Mouse (Mus musculus) heart, adult 2 months (tissue): ENCODE measurements around the gene Arf1. TPM values are rescaled to one million over a fixed set of nuclear protein-coding genes. Genes with fewer than 3 reads are reported as not detected.

Source experiments
- DNase-seq, 2 experiments: peaks; one replicate each; pipeline ENCODE4 v3.0.0; 2021
- H3K27ac ChIP-seq: fragments of 200-600 bp; 2 replicates; pipeline ENCODE4 v1.8.1; 2022
- H3K27me3 ChIP-seq: fragments of 200-500 bp; 2 replicates; pipeline ENCODE4 v1.6.1; 2012; ENCODE audit warnings: mild to moderate bottlenecking, low read length, inconsistent platforms, mixed read lengths; ENCODE audit not compliant: control insufficient read depth, insufficient read depth
- H3K36me3 ChIP-seq: fragments of 200-500 bp; 2 replicates; pipeline ENCODE4 v1.6.1; 2012; ENCODE audit warnings: low read length, inconsistent platforms; ENCODE audit not compliant: control insufficient read depth, insufficient read depth
- H3K4me1 ChIP-seq: fragments of 200-500 bp; 2 replicates; pipeline ENCODE4 v1.6.1; 2011; ENCODE audit warnings: low read length; ENCODE audit not compliant: control insufficient read depth, insufficient read depth
- H3K4me3 ChIP-seq: fragments of 200-600 bp; 2 replicates; pipeline ENCODE4 v1.8.1; 2022
- H3K79me2 ChIP-seq: fragments of 200-500 bp; replicated peaks from 2 replicates; pipeline ENCODE4 v1.6.1; 2012; ENCODE audit warnings: mild to moderate bottlenecking, inconsistent platforms, low read length, moderate library complexity, mixed read lengths; ENCODE audit not compliant: control insufficient read depth, insufficient read depth
- H3K9ac ChIP-seq: fragments of 200-500 bp; 2 replicates; pipeline ENCODE4 v1.6.1; 2012; ENCODE audit warnings: low read depth, mild to moderate bottlenecking, control low read depth, inconsistent platforms, low read length, mixed read lengths
- CTCF ChIP-seq: fragments of 200-600 bp; IDR thresholded peaks from 2 replicates; pipeline ENCODE4 v1.8.1; 2022; ENCODE audit warnings: antibody characterized with exemption, mild to moderate bottlenecking, moderate library complexity
- EP300 ChIP-seq: fragments of 200-500 bp; IDR thresholded peaks from 2 replicates; pipeline ENCODE4 v1.6.1; 2011; ENCODE audit warnings: low read depth, low read length, control low read depth; ENCODE audit not compliant: insufficient read depth
- POLR2A ChIP-seq: fragments of 200-500 bp; IDR thresholded peaks from 2 replicates; pipeline ENCODE4 v1.6.1; 2011; ENCODE audit warnings: mild to moderate bottlenecking, low read depth, low read length, control low read depth; ENCODE audit not compliant: insufficient read depth
- WGBS: fragments of 180-500 bp; shearing (Covaris S2); methylation state at CpG from one replicate; pipeline ENCODE4 v1.1.7; 2018; 5-methylcytosine and 5-hydroxymethylcytosine counted together
- intact Hi-C: fragments of 180-260 bp; cut with DNase I; formaldehyde crosslinking; loops from one replicate; pipeline ENCODE4 v1.15.1; 2025
- polyA plus RNA-seq: library from polyadenylated mRNA; depleted of rRNA; stranded (reverse); fragments of >200 nt; gene quantifications from 2 replicates; pipeline ENCODE4 v1.2.3, GENCODE M21; 2012
- total RNA-seq, 2 experiments: library from RNA; stranded (reverse); gene quantifications; 2 replicates each; pipeline ENCODE4 v1.2.3; 2021

Arf1 gene
- total and polyA plus RNA-seq, 3 experiments = 245 to 345 (median 274) TPM

- Histone ChIP-seq H3K4me3 (peak overlapping the region; percentile 69), H3K79me2 (no peaks in the 10 kb centered on the region; the same call in 1 of the 2 replicates), H3K4me1 (peaks cover 5% of the 10 kb centered on the region), H3K27me3 (no peaks in the 10 kb centered on the region), H3K9ac (peak overlapping the region; percentile 75), H3K27ac (peak overlapping the region; percentile 89), H3K36me3 (no peaks in the 10 kb centered on the region)
- WGBS = under 1% methylated on average over 59 of the region's 59 CpGs
- intact Hi-C loops = loop anchor here (1.0 to 5.0 kb wide), 3 partner anchors 11 to 36 kb away; partner anchors contain the start of genes Arf1, Iba57 and Mrpl55
- peak; percentile 93 to 95 for DNase-seq
- TF ChIP-seq POLR2A (peak; percentile 79), EP300 (no peak), CTCF (peak; percentile 14; the same call in 1 of the 2 replicates)
These were observed 36.6 kb downstream of the Arf1 start for GRCm38 (mm10) chr11:59191231-59192058.

GRCm38 (mm10) chr11:59187706-59188105 lies 40.4 kb downstream of the Arf1 start:
- Histone ChIP-seq H3K36me3 (no peaks in the 10 kb centered on the region), H3K4me1 (peaks cover 11% of the 10 kb centered on the region), H3K27ac (no peak overlapping the region), H3K4me3 (no peak overlapping the region), H3K79me2 (no peaks in the 10 kb centered on the region; the same call in 1 of the 2 replicates), H3K27me3 (no peaks in the 10 kb centered on the region), H3K9ac (no peak overlapping the region)
- TF ChIP-seq EP300 (no peak), POLR2A (no peak), CTCF (no peak)
- no peak for DNase-seq
- 67% methylated on average over 6 of the region's 6 CpGs for WGBS
- intact Hi-C loops = loop anchor here (2.0 kb wide), 1 partner anchor 89 kb away; no protein-coding TSS in a partner anchor

GRCm38 (mm10) chr11:59185490-59185889 lies 42.6 kb downstream of the Arf1 start:
- WGBS = 85% methylated on average over 5 of the region's 5 CpGs
- H3K27ac ChIP-seq = no peak overlapping the region
- no peaks in the 10 kb centered on the region for H3K36me3 ChIP-seq
- H3K79me2 ChIP-seq = no peaks in the 10 kb centered on the region; the same call in 1 of the 2 replicates
- no peak for DNase-seq
- H3K27me3 ChIP-seq = no peaks in the 10 kb centered on the region
- H3K4me3 ChIP-seq = no peak overlapping the region
- intact Hi-C loops = no loop called here
- H3K9ac ChIP-seq = no peak overlapping the region
- H3K4me1 ChIP-seq = peaks cover 6% of the 10 kb centered on the region
- TF ChIP-seq EP300 = no peak
- no peak for TF ChIP-seq POLR2A
- TF ChIP-seq CTCF = no peak

- Histone ChIP-seq H3K27me3 (no peaks in the 10 kb centered on the region), H3K27ac (peak overlapping the region; percentile 78), H3K9ac (no peak overlapping the region), H3K4me1 (peaks cover 6% of the 10 kb centered on the region), H3K36me3 (no peaks in the 10 kb centered on the region), H3K4me3 (no peak overlapping the region), H3K79me2 (no peaks in the 10 kb centered on the region)
- TF ChIP-seq CTCF = peak; percentile 95
- TF ChIP-seq POLR2A = no peak
- TF ChIP-seq EP300 = peak; percentile 82; the same call in 1 of the 2 replicates
- intact Hi-C loops = loop anchor here (2.0 kb wide), 1 partner anchor 23 kb away; no protein-coding TSS in a partner anchor
- peak; percentile 68 to 75 for DNase-seq
- 5% methylated on average over 3 of the region's 3 CpGs for WGBS
These were observed 44.2 kb downstream of the Arf1 start for GRCm38 (mm10) chr11:59183821-59184220.

GRCm38 (mm10) chr11:59182864-59183331 lies 45.2 kb downstream of the Arf1 start, which contains the start of gene Gjc2:
TSS of gene Gjc2 (minus strand) at chr11:59183213.
- H3K27ac ChIP-seq = peak within 1 kb of the TSS; percentile 78
- H3K9ac ChIP-seq = no peak within 1 kb of the TSS
- intact Hi-C loops = loop anchor here (2.0 kb wide), 1 partner anchor 22 kb away; no protein-coding TSS in a partner anchor
- WGBS = 3% methylated on average over 3 of the region's 3 CpGs
- peak; percentile 81 to 82 for DNase-seq
- H3K27me3 ChIP-seq = no peaks in the 10 kb centered on the region
- TF ChIP-seq CTCF (no peak; the same call in 1 of the 2 replicates), POLR2A (no peak), EP300 (no peak)
- H3K4me1 ChIP-seq = peaks cover 6% of the 10 kb centered on the region
- H3K79me2 ChIP-seq = no peaks in the 10 kb centered on the region
- H3K4me3 ChIP-seq = no peak within 1 kb of the TSS
- no peaks in the 10 kb centered on the region for H3K36me3 ChIP-seq

- intact Hi-C loops = no loop called here
- no peak overlapping the region for H3K4me3 ChIP-seq
- TF ChIP-seq CTCF = no peak
- TF ChIP-seq EP300 = no peak
- peaks cover 10% of the 10 kb centered on the region for H3K27me3 ChIP-seq
- H3K79me2 ChIP-seq = no peaks in the 10 kb centered on the region
- no peaks in the 10 kb centered on the region for H3K4me1 ChIP-seq
- no peaks in the 10 kb centered on the region for H3K36me3 ChIP-seq
- no peak overlapping the region for H3K27ac ChIP-seq
- 8% methylated on average over 32 of the region's 34 CpGs for WGBS
- DNase-seq = no peak
- H3K9ac ChIP-seq = no peak overlapping the region
These were observed 51.1 kb downstream of the Arf1 start for GRCm38 (mm10) chr11:59176921-59177320.
